Mouse (Mus musculus) heart, postnatal 25 days (tissue): Measurements from ENCODE around the gene Gcsh. TPM values are rescaled to one million over a fixed set of nuclear protein-coding genes. Genes with fewer than 3 reads are reported as not detected.

Experiments
- DNase-seq: peaks from one replicate; pipeline ENCODE4 v3.0.0; 2022; ENCODE audit warnings: low spot score
- intact Hi-C: fragments of 180-260 bp; cut with DNase I; formaldehyde crosslinking; loops from one replicate; pipeline ENCODE4 v1.15.1; 2025
- total RNA-seq, 2 experiments: library from RNA; stranded (reverse); gene quantifications; 2 replicates each; pipeline ENCODE4 v1.2.3; 2021

Gene Gcsh
- total RNA-seq, result 10 to 100 TPM; 47.1 to 50.5 TPM

GRCm38 (mm10) chr8:116993095-116993867 lies at the start of gene Gcsh:
Gcsh (minus strand) TSS chr8:116993537.
- DNase-seq, result peak; percentile 99
- intact Hi-C loops, result no loop called here

GRCm38 (mm10) chr8:117039843-117040242 lies 46.5 kb upstream of the Gcsh start:
- intact Hi-C loops, result no loop called here
- no peak for DNase-seq

- intact Hi-C loops, result no loop called here
- no peak for DNase-seq
Measured at GRCm38 (mm10) chr8:117037374-117037935, 44.1 kb upstream of the Gcsh start.

GRCm38 (mm10) chr8:117033393-117033792 lies 40.1 kb upstream of the Gcsh start:
- intact Hi-C loops, result no loop called here
- no peak for DNase-seq

- DNase-seq, result no peak
- intact Hi-C loops, result no loop called here
Measured at GRCm38 (mm10) chr8:117032609-117033008, 39.3 kb upstream of the Gcsh start.

- DNase-seq, result no peak
- intact Hi-C loops, result no loop called here
Measured at GRCm38 (mm10) chr8:117031476-117031875, 38.1 kb upstream of the Gcsh start.

GRCm38 (mm10) chr8:117028686-117029085 lies 35.3 kb upstream of the Gcsh start:
- intact Hi-C loops, result no loop called here

GRCm38 (mm10) chr8:117027601-117028000 lies 34.3 kb upstream of the Gcsh start:
- DNase-seq, result no peak
- intact Hi-C loops, result no loop called here

More at GRCm38 (mm10) chr8:117028686-117029085, 35.3 kb upstream of the Gcsh start:
- DNase-seq, result no peak

- no peak for DNase-seq
- intact Hi-C loops, result no loop called here
Measured at GRCm38 (mm10) chr8:117022297-117022993, 29.1 kb upstream of the Gcsh start.

- intact Hi-C loops, result no loop called here
- DNase-seq, result no peak
Measured at GRCm38 (mm10) chr8:117019323-117020275, 26.3 kb upstream of the Gcsh start.

- DNase-seq, result no peak
- intact Hi-C loops, result no loop called here
Measured at GRCm38 (mm10) chr8:117017896-117018295, 24.6 kb upstream of the Gcsh start.

GRCm38 (mm10) chr8:117017006-117017405 lies 23.7 kb upstream of the Gcsh start:
- intact Hi-C loops, result no loop called here
- DNase-seq, result no peak

GRCm38 (mm10) chr8:117015670-117016069 lies 22.3 kb upstream of the Gcsh start:
- intact Hi-C loops, result no loop called here
- DNase-seq, result no peak

- DNase-seq, result no peak
- intact Hi-C loops, result no loop called here
Measured at GRCm38 (mm10) chr8:117011366-117011765, 18.0 kb upstream of the Gcsh start.

GRCm38 (mm10) chr8:116994016-116994716 lies 829 bp upstream of the Gcsh start:
- intact Hi-C loops, result no loop called here
- no peak for DNase-seq

- intact Hi-C loops, result no loop called here
- DNase-seq, result no peak
Measured at GRCm38 (mm10) chr8:116992176-116992971, 963 bp downstream of the Gcsh start.

- no peak for DNase-seq
- intact Hi-C loops, result no loop called here
Measured at GRCm38 (mm10) chr8:116991241-116991640, 2.1 kb downstream of the Gcsh start.

- intact Hi-C loops, result no loop called here
- no peak for DNase-seq
Measured at GRCm38 (mm10) chr8:116989842-116990241, 3.5 kb downstream of the Gcsh start.
